Comparison of ENCODE assay signal across 14 mouse cellular contexts in genomic region chr11:20041164-20041920, GRCm38 (mm10).
DNase-seq lines count a peak whose midpoint lies in the region; ATAC-seq and TF ChIP-seq lines count a peak whose summit lies in the region.
"Had no signal": no experiment of that assay in that cellular context is flagged by ENCODE, and none has a peak within 500 bp of the region (broad histone marks: within the 10 kb centered on the region; RNA-seq: fewer than 3 reads in every experiment).

No protein-coding gene starts in this region.

- TF ChIP-seq EP300 in liver, embryonic 14.5 days (IDR thresholded peaks at IDR 0.05; ENCODE audit: low read depth), result no peak

- H3K4me3 ChIP-seq in liver, embryonic 14.5 days (ENCODE audit: insufficient read depth in 1 of 2, low read depth in 2 of 2, low read length in 2 of 2), result no peak overlapping the region
- H3K4me3 ChIP-seq in limb, embryonic 14.5 days (replicated peaks; ENCODE audit: low read length), result no peak overlapping the region
- H3K4me3 ChIP-seq: forebrain, embryonic 15.5 days; heart, embryonic 15.5 days had no signal

- 38% methylated on average over 6 of the region's 6 CpGs for WGBS in liver, embryonic 14.5 days (ENCODE audit: insufficient replicate concordance)
- 12% methylated on average over 6 of the region's 6 CpGs for WGBS in limb, embryonic 14.5 days

- no peak for DNase-seq in liver, embryonic 14.5 days (ENCODE audit: low read depth in 3 of 3, low spot score in 3 of 3)
- DNase-seq in liver, result no peak
- DNase-seq in ZHBTc4 (ENCODE audit: low read depth, low spot score), result peak; percentile 37
- peak; percentile 19 for DNase-seq in kidney, adult 18-20 months
- DNase-seq in limb, embryonic 14.5 days (ENCODE audit: low spot score), result no peak
- no peak for DNase-seq in adrenal gland, adult 8-10 months
- no peak for DNase-seq in adrenal gland, adult 18-20 months (ENCODE audit: low spot score in 2 of 2)
- DNase-seq in heart, adult 9 months (ENCODE audit: low spot score in 2 of 2), result no peak
- DNase-seq: adrenal gland, postnatal 10 days; cerebellum, adult 2 months; lung, adult 2 months; right cerebral cortex, postnatal 14 days had no signal

- no peak for TF ChIP-seq POLR2A in limb, embryonic 14.5 days (IDR thresholded peaks at IDR 0.05; ENCODE audit: borderline replicate concordance, extremely low read depth, insufficient read depth, insufficient read length)

- peaks cover 4 to 9% of the 10 kb centered on the region in 2 experiments; a peak in 3 of 4 replicates for H3K4me1 ChIP-seq in liver, embryonic 14.5 days (replicated peaks; ENCODE audit: control insufficient read depth in 2 of 2, insufficient read depth in 2 of 2, low read length in 1 of 2)
- peaks cover 31% of the 10 kb centered on the region for H3K4me1 ChIP-seq in limb, embryonic 14.5 days (ENCODE audit: control insufficient read depth, insufficient read depth, low read length)

- H3K4me2 ChIP-seq in liver, embryonic 14.5 days (ENCODE audit: low read depth), result no peak overlapping the region
- H3K4me2 ChIP-seq in limb, embryonic 14.5 days (replicated peaks; ENCODE audit: low read depth, low read length, severe bottlenecking), result no peak overlapping the region
- H3K4me2 ChIP-seq: forebrain, embryonic 15.5 days; heart, embryonic 15.5 days had no signal

- H3K27me3 ChIP-seq in liver, embryonic 14.5 days (ENCODE audit: control insufficient read depth, insufficient read depth, low read length), result no peaks in the 10 kb centered on the region
- H3K27me3 ChIP-seq in limb, embryonic 14.5 days (ENCODE audit: control insufficient read depth, insufficient read depth, low read length), result no peaks in the 10 kb centered on the region
- H3K27me3 ChIP-seq: forebrain, embryonic 15.5 days; heart, embryonic 15.5 days had no signal

- no peak for TF ChIP-seq CTCF in liver, embryonic 14.5 days (IDR thresholded peaks at IDR 0.05; ENCODE audit: low read depth)

- ATAC-seq in liver, embryonic 14.5 days (ENCODE audit: insufficient read depth), result 0 out of 2 replicates have a peak, but pooled peaks have one; percentile 11
- ATAC-seq in limb, embryonic 14.5 days (ENCODE audit: low FRiP score, low read depth), result peak; percentile 25; the same call in 1 of the 2 replicates
- ATAC-seq: forebrain, embryonic 15.5 days had no signal

- no peak overlapping the region for H3K27ac ChIP-seq in liver, embryonic 14.5 days
- H3K27ac ChIP-seq in limb, embryonic 14.5 days (replicated peaks; ENCODE audit: low read depth, low read length), result peak overlapping the region; percentile 52; the same call in 1 of the 2 replicates
- H3K27ac ChIP-seq: forebrain, embryonic 15.5 days; heart, embryonic 15.5 days had no signal

- no peaks in the 10 kb centered on the region for H3K36me3 ChIP-seq in liver, embryonic 14.5 days (replicated peaks; ENCODE audit: control insufficient read depth, insufficient read depth, low read depth)
- H3K36me3 ChIP-seq in limb, embryonic 14.5 days (ENCODE audit: control insufficient read depth, insufficient read depth, low read length), result no peaks in the 10 kb centered on the region
- H3K36me3 ChIP-seq: forebrain, embryonic 15.5 days; heart, embryonic 15.5 days had no signal

- H3K9ac ChIP-seq in liver, embryonic 14.5 days (replicated peaks), result no peak overlapping the region
- H3K9ac ChIP-seq in limb, embryonic 14.5 days (ENCODE audit: low read depth, low read length, severe bottlenecking), result no peak overlapping the region
- H3K9ac ChIP-seq: forebrain, embryonic 15.5 days; heart, embryonic 15.5 days had no signal

- no peaks in the 10 kb centered on the region for H3K9me3 ChIP-seq in liver, embryonic 14.5 days (ENCODE audit: control insufficient read depth, low read length)
- no peaks in the 10 kb centered on the region for H3K9me3 ChIP-seq in limb, embryonic 14.5 days (ENCODE audit: control insufficient read depth, low read length)
- H3K9me3 ChIP-seq: forebrain, embryonic 15.5 days; heart, embryonic 15.5 days had no signal

Comparison
In these comparisons a context has a peak if more than half of its experiments do, and no peak if none do; other contexts are left out.
1. DNase-seq: peak in ZHBTc4 (single experiment) and kidney, adult 18-20 months (single experiment); none in liver, embryonic 14.5 days (0 of 3), liver (single experiment), limb, embryonic 14.5 days (single experiment), adrenal gland, adult 8-10 months (single experiment), adrenal gland, adult 18-20 months (0 of 2) and heart, adult 9 months (0 of 2).